Mouse (Mus musculus): ENCODE results near the gene Nrxn3. TPM values are rescaled to one million over a fixed set of nuclear protein-coding genes. Genes with fewer than 3 reads are reported as not detected.

The Nrxn3 gene
- polyA plus RNA-seq, 1 experiment = 3.0 TPM

DNA sequence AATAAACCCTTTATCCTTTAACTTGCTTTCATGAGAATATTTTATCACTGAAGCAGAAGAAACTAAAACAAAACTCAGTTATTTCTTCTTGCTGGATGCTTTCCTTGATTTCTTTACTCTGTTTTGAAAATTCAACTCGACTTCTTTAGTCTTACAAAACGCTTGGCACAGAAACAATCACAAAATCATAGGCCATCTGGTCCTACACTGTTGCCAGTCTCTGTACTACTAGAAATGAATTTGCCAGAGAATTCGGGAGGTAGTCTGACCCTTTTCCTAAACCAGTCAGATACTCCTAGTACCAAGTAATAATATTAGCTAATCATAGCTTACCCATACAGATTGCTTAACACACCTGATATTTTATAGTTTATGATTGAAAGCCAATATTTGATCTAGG lies 1066.1 kb downstream of the Nrxn3 start:
- no peaks in the 10 kb centered on the region for H3K36me3 ChIP-seq (ENCODE audit: control insufficient read depth, insufficient read depth)
- no peaks in the 10 kb centered on the region for H3K27me3 ChIP-seq (ENCODE audit: control insufficient read depth, insufficient read depth, insufficient read length)
- no peak overlapping the region for H3ac ChIP-seq (ENCODE audit: control insufficient read depth, insufficient read length)
- no peak overlapping the region for H3K4me3 ChIP-seq
- H3K79me2 ChIP-seq (ENCODE audit: control insufficient read depth, insufficient read depth) = no peaks in the 10 kb centered on the region
- no peak overlapping the region for H3K4me2 ChIP-seq (ENCODE audit: low read depth)
- TF ChIP-seq MAX (IDR thresholded peaks at IDR 0.05; ENCODE audit: low read depth) (no peak), MYOD1 (IDR thresholded peaks at IDR 0.05; ENCODE audit: control insufficient read depth in 1 of 3, insufficient read length in 2 of 3, low read depth in 2 of 3) (no peak), E2F4 (IDR thresholded peaks at IDR 0.05; ENCODE audit: insufficient read depth) (no peak), SRF (IDR thresholded peaks at IDR 0.05; ENCODE audit: control insufficient read depth, insufficient read length, low read depth) (no peak), POLR2A (IDR thresholded peaks at IDR 0.05; ENCODE audit: insufficient read length, low read depth) (no peak)

GRCm38 (mm10) chr12:89789981-89790380 lies 1067.3 kb downstream of the Nrxn3 start:
- H3K4me2 ChIP-seq (ENCODE audit: low read depth) = no peak overlapping the region
- H3K4me3 ChIP-seq = no peak overlapping the region
- no peaks in the 10 kb centered on the region for H3K79me2 ChIP-seq (ENCODE audit: control insufficient read depth, insufficient read depth)
- TF ChIP-seq TCF3 (IDR thresholded peaks at IDR 0.05; ENCODE audit: insufficient read length, low read depth) = no peak
- TF ChIP-seq TCF12 (IDR thresholded peaks at IDR 0.05; ENCODE audit: insufficient read depth, poor library complexity, severe bottlenecking) = no peak
- no peak for TF ChIP-seq MYOD1 (IDR thresholded peaks at IDR 0.05; ENCODE audit: control insufficient read depth in 1 of 3, insufficient read length in 2 of 3, low read depth in 2 of 3)
- no peak for TF ChIP-seq USF1 (IDR thresholded peaks at IDR 0.05; ENCODE audit: low read depth)
- TF ChIP-seq SRF (IDR thresholded peaks at IDR 0.05; ENCODE audit: control insufficient read depth, insufficient read length, low read depth) = no peak
- TF ChIP-seq CEBPB (IDR thresholded peaks at IDR 0.05; ENCODE audit: insufficient read depth, poor library complexity, severe bottlenecking) = no peak
- no peak for TF ChIP-seq E2F4 (IDR thresholded peaks at IDR 0.05; ENCODE audit: insufficient read depth)
- TF ChIP-seq MAX (IDR thresholded peaks at IDR 0.05; ENCODE audit: low read depth) = no peak
- TF ChIP-seq POLR2AphosphoS2 (IDR thresholded peaks at IDR 0.05; ENCODE audit: insufficient read length, low read depth) = no peak
- no peak for TF ChIP-seq REST (IDR thresholded peaks at IDR 0.05; ENCODE audit: insufficient read depth, insufficient read length)
- TF ChIP-seq POLR2A (IDR thresholded peaks at IDR 0.05; ENCODE audit: insufficient read length, low read depth) = no peak
- TF ChIP-seq MYOG (IDR thresholded peaks at IDR 0.05; ENCODE audit: control insufficient read depth in 1 of 3, insufficient read depth in 1 of 3, insufficient read length in 2 of 3, low read depth in 2 of 3) = no peak
- H3K36me3 ChIP-seq (ENCODE audit: control insufficient read depth, insufficient read depth) = no peaks in the 10 kb centered on the region
- H3ac ChIP-seq (ENCODE audit: control insufficient read depth, insufficient read length) = no peak overlapping the region
- no peaks in the 10 kb centered on the region for H3K27me3 ChIP-seq (ENCODE audit: control insufficient read depth, insufficient read depth, insufficient read length)

DNA sequence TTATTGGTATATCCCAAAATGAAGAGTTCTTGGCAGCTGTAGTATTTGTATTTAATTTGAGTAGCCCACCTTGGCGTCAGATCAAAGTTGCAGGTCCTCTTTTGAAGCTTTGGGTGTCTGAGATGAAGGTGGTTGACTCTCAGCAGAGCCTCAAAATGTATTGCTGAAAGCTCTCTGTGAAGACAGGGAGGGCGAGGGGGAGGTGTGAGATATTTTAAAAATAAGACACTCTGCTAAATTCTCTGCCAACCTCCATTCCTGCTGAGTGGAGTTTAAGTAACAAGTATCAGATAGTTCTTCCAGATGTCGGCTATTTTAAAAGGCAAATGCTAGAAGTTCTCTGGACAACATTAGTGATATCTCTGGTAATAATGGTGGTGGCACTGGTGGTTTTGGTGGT lies 1069.2 kb downstream of the Nrxn3 start:
- no peaks in the 10 kb centered on the region for H3K27me3 ChIP-seq (ENCODE audit: control insufficient read depth, insufficient read depth, insufficient read length)
- H3ac ChIP-seq (ENCODE audit: control insufficient read depth, insufficient read length) = no peak overlapping the region
- no peak overlapping the region for H3K4me3 ChIP-seq
- no peak for TF ChIP-seq MYOG (IDR thresholded peaks at IDR 0.05; ENCODE audit: control insufficient read depth in 1 of 3, insufficient read depth in 1 of 3, insufficient read length in 2 of 3, low read depth in 2 of 3)
- no peak for TF ChIP-seq MAX (IDR thresholded peaks at IDR 0.05; ENCODE audit: low read depth)
- TF ChIP-seq REST (IDR thresholded peaks at IDR 0.05; ENCODE audit: insufficient read depth, insufficient read length) = no peak
- no peak for TF ChIP-seq POLR2A (IDR thresholded peaks at IDR 0.05; ENCODE audit: insufficient read length, low read depth)
- no peak for TF ChIP-seq MYOD1 (IDR thresholded peaks at IDR 0.05; ENCODE audit: control insufficient read depth in 1 of 3, insufficient read length in 2 of 3, low read depth in 2 of 3)
- TF ChIP-seq TCF3 (IDR thresholded peaks at IDR 0.05; ENCODE audit: insufficient read length, low read depth) = no peak
- TF ChIP-seq E2F4 (IDR thresholded peaks at IDR 0.05; ENCODE audit: insufficient read depth) = no peak
- TF ChIP-seq SRF (IDR thresholded peaks at IDR 0.05; ENCODE audit: control insufficient read depth, insufficient read length, low read depth) = no peak
- no peak for TF ChIP-seq USF1 (IDR thresholded peaks at IDR 0.05; ENCODE audit: low read depth)
- TF ChIP-seq CEBPB (IDR thresholded peaks at IDR 0.05; ENCODE audit: insufficient read depth, poor library complexity, severe bottlenecking) = no peak
- no peak for TF ChIP-seq POLR2AphosphoS2 (IDR thresholded peaks at IDR 0.05; ENCODE audit: insufficient read length, low read depth)
- no peak for TF ChIP-seq TCF12 (IDR thresholded peaks at IDR 0.05; ENCODE audit: insufficient read depth, poor library complexity, severe bottlenecking)
- no peak overlapping the region for H3K4me2 ChIP-seq (ENCODE audit: low read depth)
- no peaks in the 10 kb centered on the region for H3K36me3 ChIP-seq (ENCODE audit: control insufficient read depth, insufficient read depth)
- H3K79me2 ChIP-seq (ENCODE audit: control insufficient read depth, insufficient read depth) = no peaks in the 10 kb centered on the region

GRCm38 (mm10) chr12:89794741-89795140 lies 1072.1 kb downstream of the Nrxn3 start:
- no peak overlapping the region for H3ac ChIP-seq (ENCODE audit: control insufficient read depth, insufficient read length)
- H3K36me3 ChIP-seq (ENCODE audit: control insufficient read depth, insufficient read depth) = no peaks in the 10 kb centered on the region
- TF ChIP-seq USF1 (IDR thresholded peaks at IDR 0.05; ENCODE audit: low read depth) (no peak), TCF3 (IDR thresholded peaks at IDR 0.05; ENCODE audit: insufficient read length, low read depth) (no peak), MAX (IDR thresholded peaks at IDR 0.05; ENCODE audit: low read depth) (no peak), SRF (IDR thresholded peaks at IDR 0.05; ENCODE audit: control insufficient read depth, insufficient read length, low read depth) (no peak), MYOG (IDR thresholded peaks at IDR 0.05; ENCODE audit: control insufficient read depth in 1 of 3, insufficient read depth in 1 of 3, insufficient read length in 2 of 3, low read depth in 2 of 3) (no peak), REST (IDR thresholded peaks at IDR 0.05; ENCODE audit: insufficient read depth, insufficient read length) (no peak), CEBPB (IDR thresholded peaks at IDR 0.05; ENCODE audit: insufficient read depth, poor library complexity, severe bottlenecking) (no peak), E2F4 (IDR thresholded peaks at IDR 0.05; ENCODE audit: insufficient read depth) (no peak), POLR2AphosphoS2 (IDR thresholded peaks at IDR 0.05; ENCODE audit: insufficient read length, low read depth) (no peak), MYOD1 (IDR thresholded peaks at IDR 0.05; ENCODE audit: control insufficient read depth in 1 of 3, insufficient read length in 2 of 3, low read depth in 2 of 3) (no peak), POLR2A (IDR thresholded peaks at IDR 0.05; ENCODE audit: insufficient read length, low read depth) (no peak), TCF12 (IDR thresholded peaks at IDR 0.05; ENCODE audit: insufficient read depth, poor library complexity, severe bottlenecking) (no peak)
- no peaks in the 10 kb centered on the region for H3K79me2 ChIP-seq (ENCODE audit: control insufficient read depth, insufficient read depth)
- H3K27me3 ChIP-seq (ENCODE audit: control insufficient read depth, insufficient read depth, insufficient read length) = no peaks in the 10 kb centered on the region
- H3K4me3 ChIP-seq = no peak overlapping the region
- no peak overlapping the region for H3K4me2 ChIP-seq (ENCODE audit: low read depth)

- H3K4me2 ChIP-seq (ENCODE audit: low read depth) = no peak overlapping the region
- H3ac ChIP-seq (ENCODE audit: control insufficient read depth, insufficient read length) = no peak overlapping the region
- TF ChIP-seq MAX (IDR thresholded peaks at IDR 0.05; ENCODE audit: low read depth) (no peak), SRF (IDR thresholded peaks at IDR 0.05; ENCODE audit: control insufficient read depth, insufficient read length, low read depth) (no peak), POLR2A (IDR thresholded peaks at IDR 0.05; ENCODE audit: insufficient read length, low read depth) (no peak), E2F4 (IDR thresholded peaks at IDR 0.05; ENCODE audit: insufficient read depth) (no peak), TCF3 (IDR thresholded peaks at IDR 0.05; ENCODE audit: insufficient read length, low read depth) (no peak), USF1 (IDR thresholded peaks at IDR 0.05; ENCODE audit: low read depth) (no peak), CEBPB (IDR thresholded peaks at IDR 0.05; ENCODE audit: insufficient read depth, poor library complexity, severe bottlenecking) (no peak)
- no peaks in the 10 kb centered on the region for H3K27me3 ChIP-seq (ENCODE audit: control insufficient read depth, insufficient read depth, insufficient read length)
- H3K4me3 ChIP-seq = no peak overlapping the region
- H3K79me2 ChIP-seq (ENCODE audit: control insufficient read depth, insufficient read depth) = no peaks in the 10 kb centered on the region
- no peaks in the 10 kb centered on the region for H3K36me3 ChIP-seq (ENCODE audit: control insufficient read depth, insufficient read depth)
These were observed 1085.5 kb downstream of the Nrxn3 start for GRCm38 (mm10) chr12:89808217-89808616.
